Mouse (Mus musculus) liver, embryonic 11.5 days (tissue): ENCODE data around the gene Ldlrad3. TPM values are rescaled to one million over a fixed set of nuclear protein-coding genes. Genes with fewer than 3 reads are reported as not detected.

Experiments used
- ATAC-seq: fragments of 200-750 bp; cut with Nextera tagmentation; replicated peaks from 2 replicates; pipeline ENCODE4 v1.8.0; 2017; ENCODE audit warnings: moderate number of reproducible peaks, mild to moderate bottlenecking, moderate TSS enrichment, moderate library complexity; ENCODE audit not compliant: low FRiP score
- DNase-seq: peaks from one replicate; pipeline ENCODE4 v3.0.0-alpha.2; 2017; ENCODE audit warnings: low spot score
- H3K27ac ChIP-seq: fragments of 300-500 bp; sonication (generic); 2 replicates; pipeline ENCODE4 v1.5.1; 2014; ENCODE audit warnings: mild to moderate bottlenecking, low read depth, low read length, control low read depth
- H3K27me3 ChIP-seq: fragments of 300-500 bp; sonication (generic); replicated peaks from 2 replicates; pipeline ENCODE4 v1.6.1; 2014; ENCODE audit warnings: low read length, mixed read lengths; ENCODE audit not compliant: control insufficient read depth, insufficient read depth
- H3K36me3 ChIP-seq: fragments of 300-500 bp; sonication (generic); 2 replicates; pipeline ENCODE4 v1.6.1; 2014; ENCODE audit warnings: mild to moderate bottlenecking, low read length, moderate library complexity, mixed read lengths; ENCODE audit not compliant: control insufficient read depth, insufficient read depth
- H3K4me1 ChIP-seq: fragments of 300-500 bp; sonication (generic); replicated peaks from 2 replicates; pipeline ENCODE4 v1.6.1; 2014; ENCODE audit warnings: low read length, mixed read lengths; ENCODE audit not compliant: control insufficient read depth, insufficient read depth
- H3K4me2 ChIP-seq: fragments of 300-500 bp; sonication (generic); 2 replicates; pipeline ENCODE4 v1.6.1; 2014; ENCODE audit warnings: mild to moderate bottlenecking, control low read depth, moderate library complexity
- H3K4me3 ChIP-seq: fragments of 300-500 bp; sonication (generic); 2 replicates; pipeline ENCODE4 v1.5.1; 2014; ENCODE audit warnings: low read depth, low read length, control low read depth
- H3K9ac ChIP-seq: fragments of 300-500 bp; sonication (generic); 2 replicates; pipeline ENCODE4 v1.6.1; 2014; ENCODE audit warnings: low read depth, low read length, control low read depth
- H3K9me3 ChIP-seq: fragments of 300-500 bp; sonication (generic); 2 replicates; pipeline ENCODE4 v1.6.1; 2016; ENCODE audit warnings: low read length, inconsistent platforms, mixed read lengths; ENCODE audit not compliant: control insufficient read depth
- WGBS: fragments of 180-500 bp; shearing (Covaris S2); extraction: QIAGEN DNeasy Blood & Tissue Kit; methylation state at CpG from one replicate; pipeline ENCODE4 v1.1.7; 2014; 5-methylcytosine and 5-hydroxymethylcytosine counted together
- polyA plus RNA-seq: library from polyadenylated mRNA; unstranded; fragments of >200 nt; fragmentation: Nextera tagmentation; extraction: Ambion mirVana; gene quantifications from 2 replicates; pipeline ENCODE4 v1.2.1, GENCODE M21; 2014

Gene Ldlrad3
- polyA plus RNA-seq, 1 experiment from 2014 or later: 17.9 TPM

- DNase-seq (no peak), ATAC-seq (no peak)
- H3K4me3 ChIP-seq: no peak overlapping the region
- H3K4me2 ChIP-seq: no peak overlapping the region
- no peaks in the 10 kb centered on the region for H3K36me3 ChIP-seq
- H3K27ac ChIP-seq: no peak overlapping the region
- WGBS: 87% methylated on average over 6 of the region's 6 CpGs
- H3K9ac ChIP-seq: no peak overlapping the region
- no peaks in the 10 kb centered on the region for H3K4me1 ChIP-seq
- no peaks in the 10 kb centered on the region for H3K27me3 ChIP-seq
- H3K9me3 ChIP-seq: no peaks in the 10 kb centered on the region
Measured at GRCm38 (mm10) chr2:102030152-102030551, 156.0 kb downstream of the Ldlrad3 start.

- no peaks in the 10 kb centered on the region for H3K4me1 ChIP-seq
- no peak overlapping the region for H3K4me2 ChIP-seq
- H3K9ac ChIP-seq: no peak overlapping the region
- no peak overlapping the region for H3K27ac ChIP-seq
- DNase-seq: no peak
- H3K4me3 ChIP-seq: no peak overlapping the region
- 79% methylated on average over 5 of the region's 5 CpGs for WGBS
- ATAC-seq: no peak
- no peaks in the 10 kb centered on the region for H3K27me3 ChIP-seq
- no peaks in the 10 kb centered on the region for H3K36me3 ChIP-seq
- H3K9me3 ChIP-seq: no peaks in the 10 kb centered on the region
Measured at GRCm38 (mm10) chr2:102029682-102030081, 156.5 kb downstream of the Ldlrad3 start.

- DNase-seq (no peak), ATAC-seq (no peak)
- H3K36me3 ChIP-seq: no peaks in the 10 kb centered on the region
- H3K4me3 ChIP-seq: no peak overlapping the region
- no peaks in the 10 kb centered on the region for H3K9me3 ChIP-seq
- 82% methylated on average over 7 of the region's 7 CpGs for WGBS
- H3K4me2 ChIP-seq: no peak overlapping the region
- no peaks in the 10 kb centered on the region for H3K27me3 ChIP-seq
- no peak overlapping the region for H3K27ac ChIP-seq
- H3K9ac ChIP-seq: no peak overlapping the region
- no peaks in the 10 kb centered on the region for H3K4me1 ChIP-seq
Measured at GRCm38 (mm10) chr2:102027265-102027664, 158.9 kb downstream of the Ldlrad3 start.

GRCm38 (mm10) chr2:102026156-102026555 is 160.0 kb downstream of the Ldlrad3 start:
- H3K27ac ChIP-seq: no peak overlapping the region
- no peak for DNase-seq
- H3K4me1 ChIP-seq: no peaks in the 10 kb centered on the region
- H3K27me3 ChIP-seq: no peaks in the 10 kb centered on the region
- no peak overlapping the region for H3K4me3 ChIP-seq
- no peaks in the 10 kb centered on the region for H3K9me3 ChIP-seq
- WGBS: 73% methylated on average over 9 of the region's 9 CpGs
- ATAC-seq: no peak
- H3K36me3 ChIP-seq: no peaks in the 10 kb centered on the region
- H3K9ac ChIP-seq: no peak overlapping the region
- H3K4me2 ChIP-seq: no peak overlapping the region

GRCm38 (mm10) chr2:102024483-102024882 is 161.7 kb downstream of the Ldlrad3 start:
- 78% methylated on average over 8 of the region's 8 CpGs for WGBS
- no peaks in the 10 kb centered on the region for H3K9me3 ChIP-seq
- no peak overlapping the region for H3K27ac ChIP-seq
- H3K4me2 ChIP-seq: no peak overlapping the region
- H3K4me1 ChIP-seq: no peaks in the 10 kb centered on the region
- ATAC-seq (no peak), DNase-seq (no peak)
- H3K36me3 ChIP-seq: no peaks in the 10 kb centered on the region
- H3K4me3 ChIP-seq: no peak overlapping the region
- H3K9ac ChIP-seq: no peak overlapping the region
- H3K27me3 ChIP-seq: no peaks in the 10 kb centered on the region

- DNase-seq: no peak
- no peak overlapping the region for H3K27ac ChIP-seq
- H3K9me3 ChIP-seq: no peaks in the 10 kb centered on the region
- no peak for ATAC-seq
- 44% methylated on average over 11 of the region's 11 CpGs for WGBS
- no peaks in the 10 kb centered on the region for H3K36me3 ChIP-seq
- H3K4me1 ChIP-seq: no peaks in the 10 kb centered on the region
- H3K4me2 ChIP-seq: no peak overlapping the region
- H3K27me3 ChIP-seq: no peaks in the 10 kb centered on the region
- no peak overlapping the region for H3K9ac ChIP-seq
- H3K4me3 ChIP-seq: no peak overlapping the region
Measured at GRCm38 (mm10) chr2:102021371-102022084, 164.7 kb downstream of the Ldlrad3 start.

GRCm38 (mm10) chr2:102020546-102020945 is 165.6 kb downstream of the Ldlrad3 start:
- H3K9ac ChIP-seq: no peak overlapping the region
- 92% methylated on average over 3 of the region's 3 CpGs for WGBS
- ATAC-seq (no peak), DNase-seq (no peak)
- H3K4me3 ChIP-seq: no peak overlapping the region
- no peaks in the 10 kb centered on the region for H3K4me1 ChIP-seq
- H3K4me2 ChIP-seq: no peak overlapping the region
- H3K27me3 ChIP-seq: no peaks in the 10 kb centered on the region
- H3K36me3 ChIP-seq: no peaks in the 10 kb centered on the region
- no peak overlapping the region for H3K27ac ChIP-seq
- H3K9me3 ChIP-seq: no peaks in the 10 kb centered on the region

- no peak overlapping the region for H3K9ac ChIP-seq
- no peaks in the 10 kb centered on the region for H3K27me3 ChIP-seq
- ATAC-seq (no peak), DNase-seq (no peak)
- H3K4me2 ChIP-seq: no peak overlapping the region
- H3K9me3 ChIP-seq: no peaks in the 10 kb centered on the region
- H3K36me3 ChIP-seq: no peaks in the 10 kb centered on the region
- H3K27ac ChIP-seq: no peak overlapping the region
- WGBS: 85% methylated on average over 6 of the region's 6 CpGs
- no peak overlapping the region for H3K4me3 ChIP-seq
- H3K4me1 ChIP-seq: no peaks in the 10 kb centered on the region
Measured at GRCm38 (mm10) chr2:102014538-102015113, 171.6 kb downstream of the Ldlrad3 start.
